Mouse (Mus musculus): ENCODE measurements around the gene Nrg3.
A peak's percentile ranks its signal among the peaks of the same experiment; 100 is the strongest.

Gene Nrg3

DNA sequence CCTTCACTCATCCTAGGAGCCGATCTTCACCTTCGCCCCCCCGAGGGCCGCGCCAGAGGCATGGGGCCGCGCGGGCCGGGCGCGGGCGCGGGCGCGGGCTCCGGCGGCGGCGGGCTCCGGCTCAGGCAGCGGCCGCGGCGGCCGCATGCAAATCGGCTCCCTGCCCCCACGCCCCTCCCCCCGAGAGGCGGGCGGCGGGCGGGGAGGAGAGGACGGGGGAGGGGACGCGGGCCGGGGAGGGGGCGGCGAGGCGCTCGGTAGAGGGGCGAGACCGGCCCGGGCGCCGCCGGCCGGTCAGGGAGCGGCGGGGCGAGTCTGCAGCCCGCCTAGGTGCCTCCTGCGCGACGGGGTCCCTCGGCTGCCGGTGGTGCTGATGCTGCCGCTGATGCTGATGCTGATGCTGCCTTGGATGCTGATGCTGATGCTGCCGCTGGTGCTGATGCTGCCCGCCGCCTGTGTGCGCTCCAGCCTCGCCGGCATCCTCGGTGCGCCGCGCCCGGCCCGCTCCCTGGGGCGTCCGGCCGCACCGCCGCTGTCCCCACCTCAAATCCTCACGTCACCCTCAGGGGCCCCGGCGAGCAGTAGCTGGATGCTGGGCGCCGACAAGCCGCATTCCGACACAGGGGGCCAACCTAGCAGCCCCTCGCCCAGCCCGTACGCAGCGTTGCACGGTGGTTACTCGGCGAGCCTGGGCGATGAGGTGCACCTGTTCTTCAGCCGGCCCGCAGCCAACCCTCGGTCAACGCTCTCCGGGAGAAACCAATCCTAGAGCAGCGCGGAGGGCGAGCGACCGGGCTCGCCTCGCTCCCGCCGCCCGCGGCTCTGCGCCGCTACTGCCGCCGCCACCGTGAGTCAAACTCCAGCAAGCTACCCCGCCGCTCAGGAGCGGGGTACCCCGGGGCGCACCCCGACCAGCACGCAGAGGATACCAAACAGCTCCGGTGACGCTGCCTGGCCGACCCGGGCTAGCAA is at the start of gene Nrg3:
Gene Nrg3 (minus strand): TSS at position 299 of the 972 bp plus-strand sequence.
- peak in 1 of 2 experiments; percentile 5 for DNase-seq

DNA sequence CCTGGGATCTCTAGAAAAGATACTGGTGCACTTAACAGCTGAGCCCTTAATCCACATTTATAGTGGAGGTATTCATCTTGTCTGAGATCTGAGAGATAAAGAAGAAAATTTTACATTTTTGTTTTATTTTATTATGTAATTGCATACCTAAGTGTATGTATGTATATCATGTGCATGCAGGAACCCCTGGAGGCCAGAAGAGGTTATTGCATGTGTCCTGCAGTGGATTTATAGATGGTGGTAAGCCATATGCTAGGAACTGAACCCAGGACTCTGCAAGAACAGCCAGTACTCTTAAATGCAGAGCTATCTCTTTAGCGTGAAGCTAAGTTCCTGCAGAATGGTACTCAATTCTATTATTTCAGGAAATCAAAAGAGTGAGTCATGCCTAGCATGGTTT is 36.1 kb upstream of the Nrg3 start:
- no peak for DNase-seq

DNA sequence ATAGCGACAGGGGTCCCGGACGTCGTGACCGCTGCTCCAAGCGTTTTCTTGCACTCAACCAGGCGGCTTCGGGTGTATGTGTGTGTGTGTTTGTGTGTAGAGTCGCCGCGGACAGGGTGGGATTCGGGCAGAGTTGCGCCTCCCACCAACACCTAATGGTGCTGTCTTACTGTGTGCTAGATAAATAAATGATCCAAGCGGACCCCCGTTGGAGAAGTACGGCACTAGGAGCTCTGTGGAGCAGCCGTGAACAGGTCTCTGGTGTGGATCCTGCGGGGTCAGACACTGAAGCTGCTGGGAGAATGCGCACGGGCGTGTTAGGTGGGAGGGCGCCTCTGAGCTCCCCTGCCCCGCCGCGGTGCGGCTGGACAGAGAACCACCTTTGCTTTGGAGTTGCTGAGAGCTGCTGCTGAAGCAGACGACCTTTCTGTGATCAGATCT is 903 bp upstream of the Nrg3 start:
- no peak for DNase-seq

DNA sequence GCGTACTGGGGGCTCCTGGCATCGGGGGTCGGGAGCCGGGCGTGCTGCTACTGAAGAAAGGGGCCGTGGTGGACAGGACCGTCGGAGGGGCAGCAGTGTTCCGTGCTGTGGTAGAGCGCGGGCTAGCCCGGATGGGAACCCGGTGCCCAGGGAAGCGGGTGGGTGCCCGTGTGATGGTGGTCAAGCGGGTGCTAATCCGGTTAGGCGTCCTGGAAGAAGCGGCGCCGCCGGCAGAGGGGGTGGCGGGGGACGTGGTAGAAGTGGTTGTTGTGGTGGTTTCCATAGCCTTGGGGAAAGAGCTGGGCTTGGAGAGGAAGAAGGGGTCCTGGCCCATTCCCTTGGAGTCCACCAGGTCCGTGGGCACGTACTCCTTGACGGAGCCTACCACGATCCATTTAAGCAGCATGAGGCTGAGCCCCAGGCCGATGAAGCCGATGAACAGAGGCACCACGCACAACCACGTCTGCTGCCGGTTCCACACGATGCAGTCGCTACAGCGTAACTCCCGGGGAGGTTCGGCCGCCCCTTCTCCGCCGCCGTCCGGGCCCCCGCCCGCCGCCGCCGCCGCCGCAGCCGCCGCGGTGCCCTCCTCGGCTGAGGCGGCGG is 639 bp downstream of the Nrg3 start:
- peak in 1 of 2 experiments; percentile 2 for DNase-seq

DNA sequence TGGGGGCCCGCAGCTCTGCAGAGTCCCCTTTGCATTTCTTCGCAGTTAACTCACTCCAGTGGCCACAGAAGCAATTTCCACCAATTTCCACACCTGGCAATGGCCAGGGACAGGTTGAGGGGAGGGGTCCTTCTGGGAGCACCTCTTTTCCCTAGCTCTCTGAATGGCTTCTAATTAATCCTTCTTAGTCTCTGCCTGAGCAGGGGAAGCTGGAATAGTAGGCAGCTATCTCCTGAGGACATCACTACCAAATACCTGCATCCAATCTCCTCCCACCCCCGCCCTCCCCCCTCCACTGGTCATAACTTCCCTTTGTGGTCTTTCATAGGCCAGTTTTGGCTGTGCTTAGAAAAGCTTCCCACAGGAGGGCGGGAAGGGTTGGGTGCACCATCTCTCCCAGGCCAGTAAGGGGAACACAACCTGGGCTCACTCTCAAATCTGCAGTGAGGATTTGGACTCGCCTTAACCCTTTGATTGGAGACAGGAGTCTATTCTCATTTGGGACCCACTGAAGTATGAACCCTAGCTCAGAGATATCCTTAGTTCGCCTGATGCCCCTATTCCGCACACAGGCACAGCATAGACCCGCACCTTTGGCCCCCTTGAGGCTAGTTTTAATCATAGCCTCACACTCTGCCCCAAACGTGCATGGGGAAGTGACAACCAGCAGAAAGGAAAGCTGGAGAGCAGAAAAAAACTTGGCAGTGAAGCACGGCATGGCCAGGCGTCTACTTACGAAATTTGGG is 1.5 kb downstream of the Nrg3 start:
- no peak for DNase-seq

DNA sequence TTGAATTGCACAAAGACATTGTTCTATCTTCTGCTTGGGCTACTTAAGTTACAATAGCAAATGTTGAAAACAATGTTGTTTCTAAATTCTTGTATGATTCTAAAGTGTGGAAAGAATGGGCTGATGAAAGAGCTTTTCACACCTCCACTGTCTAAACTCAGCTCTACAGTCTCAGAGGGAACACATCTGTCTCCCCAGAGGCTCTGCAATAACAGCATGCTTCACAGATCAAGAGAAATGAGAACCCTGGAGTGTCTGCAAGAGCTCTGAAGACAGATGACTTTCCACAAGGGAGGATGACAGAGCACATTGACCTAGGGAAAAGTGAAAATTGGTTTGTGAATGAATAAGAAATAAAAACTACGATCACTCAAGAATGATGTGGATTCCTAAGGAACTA is 27.4 kb downstream of the Nrg3 start:
- DNase-seq, result no peak

DNA sequence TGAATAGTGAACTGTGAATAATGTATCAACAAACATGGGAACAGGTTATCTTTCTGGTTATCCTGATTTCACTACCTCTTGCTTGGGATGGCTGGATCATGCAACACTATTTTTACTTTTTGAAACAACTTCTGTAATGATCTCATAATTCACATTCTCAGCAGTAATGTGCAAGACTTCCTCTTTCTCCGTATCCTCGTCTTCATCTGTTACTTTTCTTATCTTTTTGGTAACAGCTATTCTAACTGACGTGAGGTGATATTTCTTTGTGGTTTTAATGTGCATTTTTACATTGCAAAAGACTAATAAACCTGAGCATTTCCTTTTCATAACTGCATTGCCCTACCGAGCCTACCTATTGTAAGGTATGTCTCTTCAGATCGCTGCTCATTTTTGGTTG is 44.4 kb downstream of the Nrg3 start:
- no peak for DNase-seq

DNA sequence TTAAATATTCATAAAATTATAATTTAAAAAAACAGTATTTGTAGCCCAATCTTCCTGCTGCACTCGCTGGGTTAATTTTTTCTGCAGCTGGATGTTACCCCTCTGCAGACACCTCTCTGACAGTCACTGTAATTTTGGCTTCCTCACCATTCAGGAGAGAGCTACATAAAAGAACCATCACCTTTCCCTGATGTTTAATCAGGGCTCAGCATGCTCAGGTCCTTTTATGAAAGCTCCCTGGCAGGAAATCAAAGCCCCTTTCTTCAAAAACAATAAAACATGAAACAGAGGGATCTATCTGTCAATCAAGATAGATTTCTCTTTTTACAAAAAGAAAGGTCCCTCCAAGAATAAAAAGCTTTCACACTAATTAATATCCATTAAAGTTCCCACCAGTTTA is 51.0 kb downstream of the Nrg3 start:
- DNase-seq, result no peak

DNA sequence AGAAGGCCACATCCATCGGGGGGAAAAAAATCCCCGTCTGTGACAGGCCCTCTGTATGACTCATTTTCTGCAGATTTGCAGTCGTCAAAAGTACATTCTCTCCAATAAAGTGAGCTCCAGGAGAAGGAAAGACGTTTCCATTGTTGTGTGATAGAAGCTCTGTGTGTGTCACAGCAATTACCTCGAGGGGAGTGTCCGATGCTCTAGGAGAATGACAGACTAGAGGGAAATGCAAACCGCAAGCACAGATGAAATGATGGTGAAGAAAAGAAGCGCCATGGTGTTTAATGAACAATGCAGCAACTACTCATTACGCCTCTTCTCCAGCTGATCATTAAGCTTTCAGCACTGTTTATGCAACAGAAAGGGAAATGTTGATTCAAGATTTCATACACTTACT is 59.6 kb downstream of the Nrg3 start:
- DNase-seq, result no peak

DNA sequence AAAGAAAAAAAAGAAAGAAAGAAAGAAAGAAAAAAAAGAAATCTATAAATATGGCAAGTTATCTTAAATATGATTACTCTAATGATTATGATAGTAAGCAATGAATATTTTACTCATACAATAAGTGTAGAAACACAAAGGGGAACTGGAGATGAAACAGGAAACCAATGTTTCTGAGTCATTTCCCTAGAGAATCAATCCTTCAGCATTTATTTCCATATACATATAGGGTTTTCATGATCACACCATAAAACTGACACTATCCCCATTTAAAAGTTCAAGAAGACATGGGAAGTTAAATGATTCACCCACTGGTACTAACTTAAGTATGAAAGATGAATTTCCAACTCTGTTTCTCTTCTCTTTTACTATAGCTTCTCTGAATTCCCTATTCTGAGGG is 86.0 kb downstream of the Nrg3 start:
- no peak for DNase-seq

DNA sequence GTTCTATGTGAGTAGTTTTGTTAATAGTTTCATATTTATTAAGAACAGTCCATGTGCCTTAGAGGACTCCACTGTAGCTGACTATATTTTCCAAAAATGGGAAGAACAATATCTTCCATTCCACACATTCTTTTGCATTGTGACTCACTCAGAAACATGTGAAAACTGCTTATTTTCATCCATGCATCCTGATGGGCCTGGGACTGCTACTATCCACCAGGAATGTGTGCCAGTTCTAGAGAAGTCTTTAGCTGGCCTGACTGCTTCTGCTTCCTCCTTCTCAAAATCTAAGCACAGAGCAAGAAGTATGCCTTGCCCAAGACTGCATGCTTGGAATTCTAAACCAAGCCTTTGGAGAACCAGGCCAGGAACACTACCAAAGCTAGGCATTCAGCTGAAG is 91.6 kb downstream of the Nrg3 start:
- DNase-seq, result no peak

DNA sequence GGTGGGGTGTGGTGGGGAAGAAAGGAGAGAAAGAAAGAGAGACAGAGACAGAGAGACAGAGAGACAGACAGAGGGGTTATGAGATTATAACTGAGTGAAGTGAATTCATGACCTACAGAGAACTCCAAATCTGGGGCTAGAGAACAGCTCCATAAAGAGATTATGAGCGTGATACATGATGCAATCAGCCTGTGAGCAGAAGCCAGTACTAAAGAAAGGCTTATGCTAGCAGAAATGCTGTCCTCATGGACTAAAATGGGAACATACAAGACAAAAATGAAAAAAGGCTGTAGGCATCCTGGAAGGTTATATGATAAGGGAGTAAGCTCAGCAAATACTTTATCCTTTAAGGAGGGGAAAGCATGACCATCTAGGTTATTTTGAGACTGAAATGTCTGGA is 99.7 kb downstream of the Nrg3 start:
- DNase-seq, result no peak

DNA sequence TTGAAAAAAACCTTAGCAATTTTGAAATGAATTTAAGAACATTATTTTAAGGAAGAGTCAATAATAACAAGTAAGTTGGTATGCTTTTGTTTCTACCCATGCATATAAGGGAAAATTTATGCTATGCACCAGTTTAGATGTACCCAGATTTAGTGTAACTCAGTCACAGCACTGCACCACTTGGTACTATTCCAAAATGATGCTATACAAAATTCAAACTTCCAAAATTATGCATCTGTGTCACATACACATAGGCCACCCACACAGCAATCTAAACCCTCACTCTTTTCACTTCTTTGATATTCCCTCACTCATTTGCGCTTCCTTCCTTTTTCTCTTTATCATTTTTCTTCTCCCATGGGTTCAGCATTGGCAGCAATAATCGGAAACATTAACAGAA is 116.6 kb downstream of the Nrg3 start:
- DNase-seq, result no peak

DNA sequence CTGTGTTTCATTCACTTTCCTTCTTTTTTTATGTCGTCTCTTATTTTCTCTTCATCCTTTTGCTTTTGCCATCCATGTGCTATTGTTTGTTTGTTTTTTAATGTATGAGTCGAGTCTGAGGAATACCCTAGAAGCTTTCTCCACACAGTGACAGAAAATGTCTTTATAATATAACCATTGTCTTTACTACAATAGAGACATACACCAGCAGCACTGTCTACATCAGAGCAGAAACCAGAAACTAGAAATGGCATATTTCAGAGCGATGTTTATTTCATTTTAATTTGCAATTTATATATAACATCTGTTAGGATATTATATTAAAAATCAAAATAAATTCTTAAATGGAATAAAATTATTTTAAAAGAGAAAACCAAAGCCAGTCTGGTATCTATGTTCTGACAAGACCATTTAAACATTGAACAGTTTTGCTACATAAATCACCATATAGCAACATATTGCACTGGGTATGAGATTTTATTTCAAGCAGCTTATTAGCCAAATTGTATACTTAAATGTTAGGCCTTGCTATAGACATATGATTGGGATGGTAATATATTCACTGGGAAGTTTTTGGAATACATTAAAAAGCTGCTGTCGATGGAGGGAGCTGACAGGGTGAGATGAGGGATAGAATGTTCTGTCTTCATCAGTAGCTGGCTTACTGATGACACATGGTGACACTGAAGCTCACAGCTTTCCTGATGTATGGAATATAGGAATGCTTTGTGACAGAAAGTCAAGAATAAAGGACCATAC is 120.7 kb downstream of the Nrg3 start:
- DNase-seq, result no peak

DNA sequence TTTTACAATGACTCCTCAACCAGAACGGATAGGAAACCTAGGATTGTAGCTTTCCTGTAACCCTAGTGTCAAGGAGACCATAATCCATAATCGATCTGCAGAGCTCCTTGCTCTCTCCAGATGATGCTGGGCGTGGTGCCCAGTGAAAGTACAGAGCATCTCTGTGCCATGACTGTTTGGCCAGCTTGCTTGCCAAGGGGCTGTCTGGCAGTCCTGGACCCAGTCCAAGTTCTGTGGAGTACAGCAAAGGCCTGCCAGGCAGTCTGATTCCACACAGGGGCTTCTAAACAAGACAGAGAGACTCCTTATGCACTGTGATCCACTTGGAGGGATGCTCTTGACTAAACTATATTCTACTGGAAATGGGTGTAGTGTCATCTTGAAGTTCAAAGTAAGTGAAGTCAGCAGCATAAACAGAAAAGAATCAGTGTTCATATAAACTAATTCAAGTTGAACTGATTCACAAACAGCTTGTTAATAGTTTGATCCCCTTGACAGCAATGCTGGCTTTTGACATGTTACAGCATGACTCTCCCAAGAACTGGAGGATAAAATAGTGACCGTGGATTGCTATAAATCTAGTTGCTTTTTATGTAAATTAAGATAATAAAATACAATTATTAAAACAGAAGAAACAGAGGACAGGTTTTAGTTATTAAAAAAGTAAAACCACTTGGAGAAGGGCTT is 155.3 kb downstream of the Nrg3 start:
- DNase-seq, result no peak

DNA sequence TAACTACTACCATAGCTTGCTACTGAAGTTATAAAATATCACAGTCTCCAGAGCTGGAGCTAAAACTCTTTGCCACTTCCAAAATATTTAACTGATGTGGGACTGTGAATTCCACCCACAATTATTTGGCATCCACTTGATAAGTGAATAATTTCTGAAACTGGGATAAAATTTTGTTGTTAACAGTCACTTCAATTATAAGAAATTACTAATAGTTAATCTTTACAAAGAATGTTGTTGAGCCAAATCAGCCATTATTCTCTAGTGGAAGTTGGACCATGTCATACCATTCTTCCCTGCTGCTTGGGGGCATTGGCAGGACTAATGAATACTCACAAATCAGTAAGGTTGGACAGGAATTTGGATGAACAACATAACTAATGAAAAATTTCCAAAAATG is 158.8 kb downstream of the Nrg3 start:
- no peak for DNase-seq

DNA sequence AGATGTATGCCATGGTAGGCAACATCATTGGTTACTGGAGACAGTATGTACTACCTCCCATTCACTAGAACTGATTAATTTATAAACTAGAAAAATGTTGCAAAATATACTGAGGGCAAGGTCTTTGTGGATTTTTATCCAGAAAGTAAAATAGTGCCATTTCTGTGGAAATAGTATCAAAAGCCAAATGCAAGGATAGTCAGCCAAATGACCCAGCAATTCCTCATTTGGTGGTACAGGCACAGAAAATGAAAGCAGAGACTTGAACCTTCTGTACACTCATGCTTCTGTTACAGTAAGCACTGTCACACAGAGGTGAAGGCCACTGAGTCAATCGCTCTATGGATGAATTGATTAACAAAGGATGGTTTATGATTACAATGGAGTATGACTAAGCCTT is 207.8 kb downstream of the Nrg3 start:
- DNase-seq, result no peak

DNA sequence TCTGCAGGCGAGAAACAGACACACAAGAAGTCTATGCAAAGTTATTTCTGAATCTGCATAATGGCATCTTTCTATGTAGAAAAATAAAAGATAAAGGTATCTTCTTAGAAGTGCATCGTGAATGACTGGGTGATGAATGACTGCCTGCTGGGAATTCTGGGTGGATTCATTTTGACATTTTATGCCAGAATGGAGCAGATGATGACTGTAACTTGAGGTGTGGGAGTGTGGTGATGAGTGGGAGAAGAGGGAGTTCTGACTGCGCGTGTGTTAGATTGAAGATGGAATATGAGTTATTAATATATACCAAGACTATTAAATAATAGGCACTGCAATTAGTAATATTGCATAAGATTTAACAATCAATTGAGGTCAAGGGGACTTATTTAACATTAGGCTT is 208.5 kb downstream of the Nrg3 start:
- no peak for DNase-seq

DNA sequence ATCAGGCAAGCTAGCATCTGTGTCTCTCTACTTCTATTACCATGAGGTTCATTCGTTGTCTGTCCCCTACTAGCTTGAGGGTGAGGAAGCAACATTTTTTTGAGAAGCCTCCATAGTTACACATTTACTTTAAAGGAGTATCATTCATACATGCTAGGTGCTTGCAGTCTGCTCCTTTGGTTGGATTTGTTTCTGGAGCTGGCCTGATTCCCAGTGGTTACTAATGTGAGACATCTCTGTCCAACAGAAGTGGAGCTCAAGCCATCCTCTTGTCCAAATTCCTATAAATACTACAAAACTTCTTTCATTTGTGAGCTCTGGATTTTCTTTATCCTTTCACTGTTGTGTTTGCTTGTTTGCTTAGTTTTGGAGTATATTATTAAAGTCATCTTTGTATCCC is 211.9 kb downstream of the Nrg3 start:
- no peak for DNase-seq

DNA sequence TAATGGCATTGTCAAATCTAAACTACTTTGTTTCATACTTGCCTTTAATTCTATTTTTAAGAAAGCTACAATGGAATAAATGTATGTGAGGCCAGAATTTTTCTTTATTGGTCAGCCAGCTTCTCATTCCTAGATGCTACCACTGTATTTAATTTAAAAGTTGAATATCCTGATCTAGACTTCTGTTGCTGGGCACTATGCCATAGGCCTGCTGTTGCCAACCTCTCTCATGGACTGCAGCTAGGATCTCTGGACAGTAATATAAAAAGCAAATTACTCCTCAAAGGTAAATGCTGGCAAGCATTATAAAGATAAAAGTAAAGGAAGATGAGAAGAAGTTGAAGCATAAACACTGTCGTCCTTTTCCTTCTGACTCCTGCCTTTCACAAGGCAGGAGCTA is 217.5 kb downstream of the Nrg3 start:
- DNase-seq, result no peak

DNA sequence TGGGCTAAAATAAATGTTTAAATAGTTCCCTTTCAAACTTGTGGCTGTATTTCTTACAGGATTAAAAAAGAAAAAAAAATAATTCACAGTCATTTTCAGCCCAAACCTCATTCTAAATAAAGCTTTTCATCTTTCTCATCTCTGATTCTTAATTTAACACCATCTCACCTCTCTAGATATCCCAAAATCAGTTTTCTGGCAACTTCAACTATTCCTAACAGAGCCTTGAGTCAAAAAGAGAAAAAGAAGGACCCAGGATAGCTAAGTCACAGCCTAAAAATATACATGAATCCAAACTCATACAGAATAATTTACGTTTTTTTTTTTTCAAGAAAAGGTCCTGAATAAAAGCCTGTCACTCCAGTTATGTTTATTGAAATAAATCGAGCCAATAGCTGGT is 232.6 kb downstream of the Nrg3 start:
- no peak for DNase-seq

DNA sequence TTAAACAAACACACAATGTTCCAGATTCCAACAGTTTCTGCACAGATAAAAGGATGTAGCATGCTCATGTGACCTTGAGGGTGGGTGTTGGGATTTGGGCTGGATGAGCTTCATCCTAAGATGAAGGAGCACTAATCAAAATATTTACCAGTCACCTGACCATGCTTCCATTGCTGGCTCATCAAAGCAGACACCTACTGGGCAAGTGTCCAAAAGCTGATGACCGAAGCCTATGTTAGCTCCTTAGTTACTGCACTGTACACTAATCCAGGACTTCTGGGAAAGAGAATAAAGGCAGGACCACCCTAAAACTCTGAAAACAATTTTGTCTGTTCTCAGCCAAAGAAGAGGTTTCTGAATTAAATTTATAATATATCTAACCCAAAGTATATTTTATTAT is 261.4 kb downstream of the Nrg3 start:
- DNase-seq, result no peak
